Mouse (Mus musculus): ENCODE measurements around the gene Pim1. TPM values are rescaled to one million over a fixed set of nuclear protein-coding genes. Genes with fewer than 3 reads are reported as not detected.
"Not testable (repeated sequence)": the region's sequence is repeated elsewhere in the genome, so short reads cannot be mapped to it uniquely, and the experiment has no call there.

Gene Pim1
- polyA plus RNA-seq, 1 experiment from 2014 or later, result 20.1 TPM

DNA sequence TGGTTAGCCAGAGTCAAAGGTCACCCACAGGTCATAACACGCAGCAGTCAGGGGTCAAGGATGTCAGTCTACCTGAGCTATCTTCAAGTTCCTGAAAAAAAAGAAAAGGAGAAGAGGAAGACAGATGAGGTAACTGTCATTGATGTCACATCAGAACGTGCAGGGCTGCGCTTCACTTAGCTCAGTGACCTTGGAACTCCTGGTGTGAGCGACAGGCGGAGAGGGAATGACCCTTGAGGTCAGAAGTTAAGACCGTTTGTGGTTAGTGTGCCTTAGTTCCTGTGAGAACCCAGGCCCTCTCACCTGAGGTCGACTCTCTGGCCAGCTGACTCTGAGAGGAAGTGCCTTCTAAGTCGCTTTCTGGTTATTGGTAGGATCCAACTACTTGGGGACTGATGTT is 20.1 kb downstream of the Pim1 start:
- Histone ChIP-seq H3K27me3 (no peaks in the 10 kb centered on the region), H3K4me1 (no peaks in the 10 kb centered on the region), H3K27ac (no peak overlapping the region), H3K4me2 (replicated peaks) (no peak overlapping the region), H3K9me3 (no peaks in the 10 kb centered on the region), H3K36me3 (no peaks in the 10 kb centered on the region), H3K4me3 (no peak overlapping the region), H3K9ac (no peak overlapping the region)
- ATAC-seq (ENCODE audit: insufficient number of reproducible peaks, insufficient read depth, low FRiP score, low TSS enrichment), result no peak
- WGBS, result 58% methylated on average over 8 of the region's 8 CpGs

GRCm38 (mm10) chr17:29513044-29513730 is 22.6 kb downstream of the Pim1 start:
- Histone ChIP-seq H3K27ac (no peak overlapping the region), H3K4me1 (no peaks in the 10 kb centered on the region)

DNA sequence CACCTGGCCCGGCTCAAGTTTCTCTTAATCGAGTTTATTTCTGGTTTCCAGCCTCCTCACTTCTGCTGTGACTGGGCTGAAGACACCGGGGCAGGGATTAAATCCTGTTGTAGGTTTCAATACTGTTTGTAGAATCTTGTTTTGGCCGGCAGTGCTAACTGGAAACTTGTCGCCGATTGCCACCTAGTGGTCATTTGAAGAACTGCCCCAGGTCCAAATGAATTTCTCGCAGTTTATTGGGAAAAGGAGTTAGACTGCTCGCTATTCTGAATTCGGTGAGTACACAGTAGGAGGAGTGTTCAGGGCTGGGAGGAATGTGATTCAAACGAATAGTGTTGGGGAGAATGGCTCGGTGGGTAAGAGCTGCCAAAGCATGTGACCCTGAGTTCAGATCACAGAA is 23.9 kb downstream of the Pim1 start:
- no peaks in the 10 kb centered on the region for H3K36me3 ChIP-seq
- no peak overlapping the region for H3K9ac ChIP-seq
- H3K9me3 ChIP-seq, result no peaks in the 10 kb centered on the region
- H3K27me3 ChIP-seq, result no peaks in the 10 kb centered on the region
- no peaks in the 10 kb centered on the region for H3K4me1 ChIP-seq
- no peak for ATAC-seq (ENCODE audit: insufficient number of reproducible peaks, insufficient read depth, low FRiP score, low TSS enrichment)
- 2% methylated on average over 11 of the region's 11 CpGs for WGBS
- H3K27ac ChIP-seq, result no peak overlapping the region
- no peak overlapping the region for H3K4me3 ChIP-seq
- H3K4me2 ChIP-seq (replicated peaks), result no peak overlapping the region; the same call in 1 of the 2 replicates

More at GRCm38 (mm10) chr17:29513044-29513730, 22.6 kb downstream of the Pim1 start:
- Histone ChIP-seq H3K9ac (no peak overlapping the region), H3K9me3 (no peaks in the 10 kb centered on the region), H3K4me3 (no peak overlapping the region), H3K27me3 (no peaks in the 10 kb centered on the region), H3K36me3 (no peaks in the 10 kb centered on the region), H3K4me2 (replicated peaks) (no peak overlapping the region)
- no peak for ATAC-seq (ENCODE audit: insufficient number of reproducible peaks, insufficient read depth, low FRiP score, low TSS enrichment)
- WGBS, result 32% methylated on average over 13 of the region's 13 CpGs

DNA sequence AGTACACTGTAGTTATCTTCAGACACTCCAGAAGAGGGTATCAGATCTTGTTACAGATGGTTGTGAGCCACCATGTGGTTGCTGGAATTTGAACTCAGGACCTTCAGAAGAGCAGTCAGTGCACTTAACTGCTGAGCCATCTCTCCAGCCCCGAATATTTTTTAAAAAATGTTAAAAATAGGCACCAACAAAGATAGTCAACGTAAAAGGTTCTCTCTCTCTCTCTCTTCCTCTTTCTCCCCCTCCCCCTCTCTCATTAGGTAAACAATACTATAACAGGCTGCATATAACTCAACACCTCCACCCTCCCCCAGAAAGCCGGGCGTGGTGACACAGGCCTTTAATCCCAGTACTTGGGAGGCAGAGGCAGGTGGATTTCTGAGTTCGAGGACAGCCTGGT is 28.1 kb downstream of the Pim1 start:
- not testable (repeated sequence) for H3K27ac ChIP-seq; ATAC-seq (ENCODE audit: insufficient number of reproducible peaks, insufficient read depth, low FRiP score, low TSS enrichment)
- WGBS, result 93% methylated on average over 5 of the region's 5 CpGs

DNA sequence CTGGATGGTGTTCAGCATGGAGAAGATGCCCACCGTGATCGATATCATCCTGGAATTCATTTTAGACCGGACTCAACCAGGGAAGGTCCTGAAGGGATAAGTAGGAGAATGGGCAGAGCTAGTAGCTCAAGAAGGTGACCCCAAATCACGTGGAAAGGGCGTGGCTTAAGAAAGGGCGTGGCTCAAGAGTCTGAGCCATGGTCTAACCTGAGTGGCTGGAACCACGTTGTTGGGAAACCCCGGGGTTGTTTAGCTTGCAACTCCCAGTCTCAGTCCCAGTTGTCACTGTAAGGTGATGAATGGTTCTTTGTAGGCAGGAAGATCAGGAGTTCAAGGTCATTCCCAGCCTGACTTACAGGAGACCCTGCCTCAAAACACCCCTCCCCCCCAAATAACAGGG is 29.2 kb downstream of the Pim1 start:
- no peak overlapping the region for H3K27ac ChIP-seq
- ATAC-seq (ENCODE audit: insufficient number of reproducible peaks, insufficient read depth, low FRiP score, low TSS enrichment), result no peak
- no peak overlapping the region for H3K9ac ChIP-seq
- no peak overlapping the region for H3K4me3 ChIP-seq
- H3K36me3 ChIP-seq, result no peaks in the 10 kb centered on the region
- H3K4me2 ChIP-seq (replicated peaks), result no peak overlapping the region
- WGBS, result 75% methylated on average over 8 of the region's 8 CpGs
- no peaks in the 10 kb centered on the region for H3K9me3 ChIP-seq
- no peaks in the 10 kb centered on the region for H3K27me3 ChIP-seq
- no peaks in the 10 kb centered on the region for H3K4me1 ChIP-seq

More for the DNA sequence above, 28.1 kb downstream of the Pim1 start:
- not testable (repeated sequence) for H3K4me2 ChIP-seq (replicated peaks); H3K36me3 ChIP-seq; H3K27me3 ChIP-seq; H3K4me1 ChIP-seq; H3K9ac ChIP-seq; H3K9me3 ChIP-seq; H3K4me3 ChIP-seq

GRCm38 (mm10) chr17:29525613-29526012 is 35.1 kb downstream of the Pim1 start:
- H3K4me3 ChIP-seq, result no peak overlapping the region
- no peaks in the 10 kb centered on the region for H3K27me3 ChIP-seq
- H3K27ac ChIP-seq, result no peak overlapping the region
- H3K9ac ChIP-seq, result no peak overlapping the region
- H3K4me1 ChIP-seq, result no peaks in the 10 kb centered on the region
- no peaks in the 10 kb centered on the region for H3K36me3 ChIP-seq
- WGBS, result 83% methylated on average over 2 of the region's 2 CpGs
- no peak overlapping the region for H3K4me2 ChIP-seq (replicated peaks)
- ATAC-seq (ENCODE audit: insufficient number of reproducible peaks, insufficient read depth, low FRiP score, low TSS enrichment), result no peak
- H3K9me3 ChIP-seq, result 0 out of 2 replicates have a peak, but pooled peaks cover 6% of the 10 kb centered on the region

- Histone ChIP-seq H3K9me3 (0 out of 2 replicates have a peak, but pooled peaks cover 6% of the 10 kb centered on the region), H3K27me3 (no peaks in the 10 kb centered on the region)
- 79% methylated on average over 8 of the region's 8 CpGs for WGBS
Measured at GRCm38 (mm10) chr17:29528568-29529187, 38.1 kb downstream of the Pim1 start.

GRCm38 (mm10) chr17:29530508-29530907 is 40.0 kb downstream of the Pim1 start:
- Histone ChIP-seq H3K9me3 (0 out of 2 replicates have a peak, but pooled peaks cover 3% of the 10 kb centered on the region), H3K27me3 (no peaks in the 10 kb centered on the region), H3K27ac (no peak overlapping the region), H3K4me3 (no peak overlapping the region), H3K4me1 (no peaks in the 10 kb centered on the region), H3K9ac (no peak overlapping the region), H3K36me3 (no peaks in the 10 kb centered on the region), H3K4me2 (replicated peaks) (no peak overlapping the region)
- WGBS, result 88% methylated on average over 6 of the region's 6 CpGs
- no peak for ATAC-seq (ENCODE audit: insufficient number of reproducible peaks, insufficient read depth, low FRiP score, low TSS enrichment)

More at GRCm38 (mm10) chr17:29528568-29529187, 38.1 kb downstream of the Pim1 start:
- no peaks in the 10 kb centered on the region for H3K4me1 ChIP-seq
- no peak overlapping the region for H3K9ac ChIP-seq
- no peak overlapping the region for H3K4me3 ChIP-seq
- no peak overlapping the region for H3K27ac ChIP-seq
- H3K4me2 ChIP-seq (replicated peaks), result no peak overlapping the region
- ATAC-seq (ENCODE audit: insufficient number of reproducible peaks, insufficient read depth, low FRiP score, low TSS enrichment), result no peak
- H3K36me3 ChIP-seq, result no peaks in the 10 kb centered on the region

DNA sequence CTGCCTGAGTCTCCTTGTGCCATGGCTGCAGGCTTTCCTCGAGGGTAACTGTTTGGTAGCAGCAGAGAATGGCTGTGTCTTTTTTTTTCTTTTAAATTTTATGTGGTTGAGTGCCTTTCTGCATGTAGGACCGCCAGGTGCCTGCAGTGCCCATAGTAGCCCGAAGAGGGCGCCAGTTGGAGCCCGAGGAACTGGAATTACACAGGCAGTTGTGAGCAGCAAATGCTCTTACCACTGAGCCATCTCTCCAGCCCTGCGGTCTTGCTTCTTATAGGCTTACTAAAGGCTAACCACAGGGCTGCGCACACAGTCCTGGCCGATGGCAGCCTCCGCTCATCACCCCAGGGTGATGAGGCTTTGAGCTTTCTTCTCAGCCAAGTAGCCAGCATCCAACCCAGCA is 40.7 kb downstream of the Pim1 start:
- H3K9me3 ChIP-seq, result no peaks in the 10 kb centered on the region
- no peaks in the 10 kb centered on the region for H3K36me3 ChIP-seq
- no peaks in the 10 kb centered on the region for H3K27me3 ChIP-seq
- 0 out of 2 replicates have a peak overlapping the region, but pooled peaks have one; percentile 0 for H3K27ac ChIP-seq
- H3K4me1 ChIP-seq, result no peaks in the 10 kb centered on the region
- H3K4me3 ChIP-seq, result no peak overlapping the region
- H3K4me2 ChIP-seq (replicated peaks), result no peak overlapping the region
- ATAC-seq (ENCODE audit: insufficient number of reproducible peaks, insufficient read depth, low FRiP score, low TSS enrichment), result no peak
- 80% methylated on average over 9 of the region's 9 CpGs for WGBS
- H3K9ac ChIP-seq, result no peak overlapping the region

- 73% methylated on average over 10 of the region's 10 CpGs for WGBS
- Histone ChIP-seq H3K27me3 (no peaks in the 10 kb centered on the region), H3K4me1 (no peaks in the 10 kb centered on the region), H3K36me3 (no peaks in the 10 kb centered on the region), H3K27ac (0 out of 2 replicates have a peak overlapping the region, but pooled peaks have one; percentile 0), H3K4me3 (no peak overlapping the region), H3K9me3 (no peaks in the 10 kb centered on the region), H3K4me2 (replicated peaks) (no peak overlapping the region), H3K9ac (no peak overlapping the region)
- 0 out of 2 replicates have a peak, but pooled peaks have one; percentile 15 for ATAC-seq (ENCODE audit: insufficient number of reproducible peaks, insufficient read depth, low FRiP score, low TSS enrichment)
Measured at GRCm38 (mm10) chr17:29531757-29532384, 41.3 kb downstream of the Pim1 start.

DNA sequence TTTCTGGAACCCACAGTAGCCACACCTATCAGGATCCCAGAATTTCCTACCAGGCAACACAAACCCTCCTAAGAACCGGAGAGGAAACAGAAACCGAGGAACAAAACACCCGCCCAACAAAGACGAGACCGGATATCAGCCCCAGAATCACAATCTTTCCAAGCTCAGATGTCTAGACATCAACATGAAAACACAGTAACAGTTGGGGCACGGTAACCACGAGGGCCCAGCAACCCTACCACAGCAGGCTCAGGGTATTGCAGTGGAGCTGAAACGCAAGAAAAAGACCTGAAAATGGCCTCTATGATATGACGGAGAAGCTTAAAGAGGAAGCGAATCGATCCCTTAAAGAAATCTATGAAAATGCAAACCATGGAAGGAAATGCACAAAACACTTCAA is 43.3 kb downstream of the Pim1 start:
- Histone ChIP-seq H3K36me3 (no peaks in the 10 kb centered on the region), H3K9ac (no peak overlapping the region), H3K4me2 (replicated peaks) (no peak overlapping the region), H3K4me3 (no peak overlapping the region), H3K27me3 (no peaks in the 10 kb centered on the region), H3K9me3 (no peaks in the 10 kb centered on the region), H3K27ac (no peak overlapping the region), H3K4me1 (no peaks in the 10 kb centered on the region)
- no peak for ATAC-seq (ENCODE audit: insufficient number of reproducible peaks, insufficient read depth, low FRiP score, low TSS enrichment)
- 87% methylated on average over 11 of the region's 11 CpGs for WGBS

GRCm38 (mm10) chr17:29540426-29540825 is 49.9 kb downstream of the Pim1 start:
- Histone ChIP-seq H3K9me3 (no peaks in the 10 kb centered on the region), H3K4me2 (replicated peaks) (no peak overlapping the region)
- WGBS, result 83% methylated on average over 8 of the region's 8 CpGs

More at GRCm38 (mm10) chr17:29540426-29540825, 49.9 kb downstream of the Pim1 start:
- H3K36me3 ChIP-seq, result no peaks in the 10 kb centered on the region
- H3K27ac ChIP-seq, result no peak overlapping the region
- no peak overlapping the region for H3K4me3 ChIP-seq
- no peaks in the 10 kb centered on the region for H3K4me1 ChIP-seq
- H3K27me3 ChIP-seq, result no peaks in the 10 kb centered on the region
- no peak overlapping the region for H3K9ac ChIP-seq
- no peak for ATAC-seq (ENCODE audit: insufficient number of reproducible peaks, insufficient read depth, low FRiP score, low TSS enrichment)

All from embryonic facial prominence, embryonic 12.5 days (tissue).